Mouse (Mus musculus): ENCODE measurements around the gene Cacna1s.

GRCm38 (mm10) chr1:136008159-136008533 lies 44.4 kb upstream of the Cacna1s start:
- TF ChIP-seq CTCF (IDR thresholded peaks at IDR 0.05; ENCODE audit: control insufficient read depth, insufficient read depth, insufficient replicate concordance, low read depth, low read length) = no peak
- no peak for TF ChIP-seq POLR2A (IDR thresholded peaks at IDR 0.05; ENCODE audit: control insufficient read depth, low read depth, low read length)
